Mouse (Mus musculus) MEL (cell line): ENCODE results near the gene Cd163. TPM values are rescaled to one million over a fixed set of nuclear protein-coding genes. Genes with fewer than 3 reads are reported as not detected.
A peak's percentile ranks its signal among the peaks of the same experiment; 100 is the strongest.

Experiments used
- DNase-seq: peaks from one replicate; pipeline ENCODE4 v3.0.0; 2011; ENCODE audit warnings: low read depth, low spot score
- H3K27ac ChIP-seq: 2 replicates; pipeline ENCODE4 v1.5.1; 2012; ENCODE audit warnings: low read depth, mild to moderate bottlenecking, control low read depth, low read length, moderate library complexity; ENCODE audit not compliant: control insufficient read depth
- H3K27me3 ChIP-seq, 2 experiments: fragments of 150-350 bp in 1 of 2; sonication (generic) in 1 of 2; 2 replicates each; pipeline ENCODE4 v1.6.1; 2012; ENCODE audit warnings: low read length in 2 of 2, mild to moderate bottlenecking in 2 of 2, improper control_type of control experiment in 1 of 2, moderate library complexity in 1 of 2; ENCODE audit not compliant: insufficient read depth in 2 of 2, control insufficient read depth in 1 of 2
- H3K36me3 ChIP-seq, 2 experiments: 2 replicates each; pipeline ENCODE4 v1.6.1; 2012 to 2014; ENCODE audit warnings: low read length in 2 of 2, improper control_type of control experiment in 1 of 2, inconsistent platforms in 1 of 2, mild to moderate bottlenecking in 1 of 2; ENCODE audit not compliant: insufficient read depth in 2 of 2, control insufficient read depth in 1 of 2
- H3K4me1 ChIP-seq, 2 experiments: fragments of 150-350 bp in 1 of 2; sonication (generic) in 1 of 2; 2 replicates each; pipeline ENCODE4 v1.6.1; 2012; ENCODE audit warnings: low read length in 2 of 2, improper control_type of control experiment in 1 of 2, mild to moderate bottlenecking in 1 of 2; ENCODE audit not compliant: insufficient read depth in 2 of 2, control insufficient read depth in 1 of 2
- H3K4me3 ChIP-seq, 2 experiments: fragments of 150-350 bp in 1 of 2; sonication (generic) in 1 of 2; 2 replicates each; pipeline ENCODE4 v1.5.1; 2012; ENCODE audit warnings: low read depth in 2 of 2, low read length in 2 of 2, mild to moderate bottlenecking in 2 of 2, moderate library complexity in 2 of 2, control low read depth in 1 of 2, improper control_type of control experiment in 1 of 2; ENCODE audit not compliant: control insufficient read depth in 1 of 2, insufficient read depth in 1 of 2
- H3K79me2 ChIP-seq: 2 replicates; pipeline ENCODE4 v1.6.1; 2012; ENCODE audit warnings: mild to moderate bottlenecking, low read length, moderate library complexity; ENCODE audit not compliant: control insufficient read depth, poor library complexity, insufficient read depth
- H3K9ac ChIP-seq: 2 replicates; pipeline ENCODE4 v1.6.1; 2012; ENCODE audit warnings: low read depth, mild to moderate bottlenecking, control low read depth, low read length, moderate library complexity; ENCODE audit not compliant: control insufficient read depth, poor library complexity, severe bottlenecking
- H3K9me3 ChIP-seq: fragments of 150-350 bp; sonication (generic); replicated peaks from 2 replicates; pipeline ENCODE4 v1.6.1; 2012; ENCODE audit warnings: mild to moderate bottlenecking, low read length, improper control_type of control experiment, moderate library complexity; ENCODE audit not compliant: insufficient read depth
- BHLHE40 ChIP-seq: IDR thresholded peaks from 2 replicates; pipeline ENCODE4 v1.6.1; 2012; ENCODE audit warnings: low read depth, mild to moderate bottlenecking, inconsistent platforms, low read length, improper control_type of control experiment, borderline replicate concordance
- CHD1 ChIP-seq: IDR thresholded peaks from 2 replicates; pipeline ENCODE4 v1.6.1; 2012; ENCODE audit warnings: low read depth, mild to moderate bottlenecking, inconsistent platforms, low read length, improper control_type of control experiment
- CHD2 ChIP-seq: IDR thresholded peaks from 2 replicates; pipeline ENCODE4 v1.6.1; 2011; ENCODE audit warnings: low read length, improper control_type of control experiment
- CTCF ChIP-seq, 3 experiments: IDR thresholded peaks in 2 of 3; conservative IDR thresholded peaks in 1 of 3; 2 replicates each; pipeline ENCODE4 v1.5.1; 2011 to 2012; ENCODE audit warnings: low read length in 3 of 3, low read depth in 2 of 3, mild to moderate bottlenecking in 2 of 3, improper control_type of control experiment in 1 of 3, inconsistent platforms in 1 of 3, mixed read lengths in 1 of 3, moderate library complexity in 1 of 3; ENCODE audit not compliant: control insufficient read depth in 1 of 3, insufficient read depth in 1 of 3, poor library complexity in 1 of 3, severe bottlenecking in 1 of 3
- E2F4 ChIP-seq: IDR thresholded peaks from 2 replicates; pipeline ENCODE4 v1.6.1; 2011; ENCODE audit warnings: low read depth, low read length, improper control_type of control experiment, borderline replicate concordance
- ELF1 ChIP-seq: IDR thresholded peaks from 2 replicates; pipeline ENCODE4 v1.6.1; 2014; ENCODE audit warnings: low read depth, mild to moderate bottlenecking, inconsistent platforms, low read length, improper control_type of control experiment, moderate library complexity
- EP300 ChIP-seq, 2 experiments: IDR thresholded peaks; 2 replicates each; pipeline ENCODE4 v1.6.1; 2011; ENCODE audit warnings: improper control_type of control experiment in 2 of 2, low read length in 2 of 2, low read depth in 1 of 2, mild to moderate bottlenecking in 1 of 2
- ETS1 ChIP-seq: IDR thresholded peaks from 2 replicates; pipeline ENCODE4 v1.6.1; 2012; ENCODE audit warnings: low read depth, mild to moderate bottlenecking, inconsistent platforms, low read length, improper control_type of control experiment, moderate library complexity
- GABPA ChIP-seq: IDR thresholded peaks from 2 replicates; pipeline ENCODE4 v1.6.1; 2012; ENCODE audit warnings: low read depth, mild to moderate bottlenecking, inconsistent platforms, low read length, improper control_type of control experiment, moderate library complexity
- GATA1 ChIP-seq: IDR thresholded peaks from 2 replicates; pipeline ENCODE4 v1.6.1; 2011; ENCODE audit warnings: low read depth, low read length, improper control_type of control experiment
- HCFC1 ChIP-seq: IDR thresholded peaks from 2 replicates; pipeline ENCODE4 v1.6.1; 2012; ENCODE audit warnings: low read depth, mild to moderate bottlenecking, inconsistent platforms, low read length, improper control_type of control experiment, moderate library complexity
- JUND ChIP-seq: IDR thresholded peaks from 2 replicates; pipeline ENCODE4 v1.6.1; 2011; ENCODE audit warnings: low read depth, mild to moderate bottlenecking, improper control_type of control experiment, low read length
- KAT2A ChIP-seq: conservative IDR thresholded peaks from 2 replicates; pipeline ENCODE4 v1.6.1; 2012; ENCODE audit warnings: low read depth, low read length, improper control_type of control experiment, inconsistent platforms
- MAFK ChIP-seq: IDR thresholded peaks from 2 replicates; pipeline ENCODE4 v1.6.1; 2011; ENCODE audit warnings: low read depth, mild to moderate bottlenecking, low read length, improper control_type of control experiment, borderline replicate concordance
- MAX ChIP-seq: IDR thresholded peaks from 2 replicates; pipeline ENCODE4 v1.6.1; 2011; ENCODE audit warnings: low read length, improper control_type of control experiment
- MAZ ChIP-seq: IDR thresholded peaks from 2 replicates; pipeline ENCODE4 v1.6.1; 2012; ENCODE audit warnings: low read depth, mild to moderate bottlenecking, inconsistent platforms, low read length, improper control_type of control experiment
- MEF2A ChIP-seq: IDR thresholded peaks from 2 replicates; pipeline ENCODE4 v1.6.1; 2014; ENCODE audit warnings: low read depth, mild to moderate bottlenecking, inconsistent platforms, low read length, improper control_type of control experiment; ENCODE audit not compliant: poor library complexity, insufficient replicate concordance, severe bottlenecking; ENCODE audit errors: extremely low read depth
- MXI1 ChIP-seq: IDR thresholded peaks from 2 replicates; pipeline ENCODE4 v1.6.1; 2011; ENCODE audit warnings: mild to moderate bottlenecking, low read depth, low read length, improper control_type of control experiment
- NELFE ChIP-seq: IDR thresholded peaks from 2 replicates; pipeline ENCODE4 v1.6.1; 2011; ENCODE audit warnings: low read depth, low read length, improper control_type of control experiment
- NRF1 ChIP-seq: IDR thresholded peaks from 2 replicates; pipeline ENCODE4 v1.6.1; 2014; ENCODE audit warnings: low read depth, mild to moderate bottlenecking, inconsistent platforms, low read length, improper control_type of control experiment, moderate library complexity; ENCODE audit not compliant: poor library complexity, insufficient read depth, severe bottlenecking
- POLR2A ChIP-seq, 2 experiments: IDR thresholded peaks; 2 replicates each; pipeline ENCODE4 v1.6.1; 2011 to 2012; ENCODE audit warnings: low read length in 2 of 2, mild to moderate bottlenecking in 2 of 2, control low read depth in 1 of 2, improper control_type of control experiment in 1 of 2, low read depth in 1 of 2, moderate library complexity in 1 of 2; ENCODE audit not compliant: control insufficient read depth in 1 of 2, insufficient read depth in 1 of 2, poor library complexity in 1 of 2
- POLR2AphosphoS2 ChIP-seq: IDR thresholded peaks from 2 replicates; pipeline ENCODE4 v1.6.1; 2011; ENCODE audit warnings: low read length, improper control_type of control experiment
- POLR2AphosphoS5 ChIP-seq: IDR thresholded peaks from 2 replicates; pipeline ENCODE4 v1.6.1; 2012; ENCODE audit warnings: low read depth, borderline replicate concordance, mild to moderate bottlenecking, inconsistent platforms, low read length, moderate library complexity, mixed read lengths
- RAD21 ChIP-seq: IDR thresholded peaks from 2 replicates; pipeline ENCODE4 v1.6.1; 2011; ENCODE audit warnings: mild to moderate bottlenecking, low read depth, low read length, improper control_type of control experiment
- RCOR1 ChIP-seq: IDR thresholded peaks from 2 replicates; pipeline ENCODE4 v1.6.1; 2012; ENCODE audit warnings: low read depth, mild to moderate bottlenecking, inconsistent platforms, low read length, improper control_type of control experiment
- SIN3A ChIP-seq: IDR thresholded peaks from 2 replicates; pipeline ENCODE4 v1.6.1; 2012; ENCODE audit warnings: low read length, improper control_type of control experiment, inconsistent platforms
- SMC3 ChIP-seq: IDR thresholded peaks from 2 replicates; pipeline ENCODE4 v1.6.1; 2011; ENCODE audit warnings: low read depth, low read length, improper control_type of control experiment
- TAL1 ChIP-seq: IDR thresholded peaks from 2 replicates; pipeline ENCODE4 v1.6.1; 2012; ENCODE audit warnings: mild to moderate bottlenecking, inconsistent platforms, low read length, moderate library complexity, mixed read lengths
- TCF12 ChIP-seq: IDR thresholded peaks from 2 replicates; pipeline ENCODE4 v1.6.1; 2014; ENCODE audit warnings: low read depth, mild to moderate bottlenecking, inconsistent platforms, low read length, improper control_type of control experiment, moderate library complexity
- USF1 ChIP-seq: IDR thresholded peaks from 2 replicates; pipeline ENCODE4 v1.6.1; 2014; ENCODE audit warnings: low read depth, mild to moderate bottlenecking, inconsistent platforms, low read length, improper control_type of control experiment, moderate library complexity
- ZC3H11A ChIP-seq: IDR thresholded peaks from 2 replicates; pipeline ENCODE4 v1.6.1; 2012; ENCODE audit warnings: low read depth, mild to moderate bottlenecking, inconsistent platforms, low read length, improper control_type of control experiment
- ZKSCAN1 ChIP-seq: IDR thresholded peaks from 2 replicates; pipeline ENCODE4 v1.6.1; 2012; ENCODE audit warnings: low read depth, mild to moderate bottlenecking, inconsistent platforms, low read length, improper control_type of control experiment, moderate library complexity
- ZMIZ1 ChIP-seq: IDR thresholded peaks from 2 replicates; pipeline ENCODE4 v1.6.1; 2012; ENCODE audit warnings: low read depth, mild to moderate bottlenecking, inconsistent platforms, low read length, improper control_type of control experiment, moderate library complexity
- ZNF384 ChIP-seq: IDR thresholded peaks from 2 replicates; pipeline ENCODE4 v1.6.1; 2012; ENCODE audit warnings: low read depth, mild to moderate bottlenecking, inconsistent platforms, low read length, improper control_type of control experiment
- polyA plus RNA-seq, 2 experiments: library from polyadenylated mRNA; stranded (reverse) in 1 of 2; unstranded in 1 of 2; fragments of >175 nt in 1 of 2; fragments of >200 nt in 1 of 2; gene quantifications; 2 replicates each; pipeline versions ENCODE4 v1.2.1 to v1.2.4; 2012; ENCODE audit warnings: low replicate concordance in 2 of 2, low read depth in 1 of 2; ENCODE audit not compliant: insufficient read length in 2 of 2, insufficient read depth in 1 of 2, missing spikeins in 1 of 2
- total RNA-seq: library from RNA; depleted of rRNA; stranded (reverse); fragments of 300-350 nt; gene quantifications from 2 replicates; pipeline ENCODE4 v1.2.3, GENCODE M21; 2012

Cd163 gene
- total and polyA plus RNA-seq, 3 experiments, result 0.58 to 0.81 TPM; not detected in 1

DNA sequence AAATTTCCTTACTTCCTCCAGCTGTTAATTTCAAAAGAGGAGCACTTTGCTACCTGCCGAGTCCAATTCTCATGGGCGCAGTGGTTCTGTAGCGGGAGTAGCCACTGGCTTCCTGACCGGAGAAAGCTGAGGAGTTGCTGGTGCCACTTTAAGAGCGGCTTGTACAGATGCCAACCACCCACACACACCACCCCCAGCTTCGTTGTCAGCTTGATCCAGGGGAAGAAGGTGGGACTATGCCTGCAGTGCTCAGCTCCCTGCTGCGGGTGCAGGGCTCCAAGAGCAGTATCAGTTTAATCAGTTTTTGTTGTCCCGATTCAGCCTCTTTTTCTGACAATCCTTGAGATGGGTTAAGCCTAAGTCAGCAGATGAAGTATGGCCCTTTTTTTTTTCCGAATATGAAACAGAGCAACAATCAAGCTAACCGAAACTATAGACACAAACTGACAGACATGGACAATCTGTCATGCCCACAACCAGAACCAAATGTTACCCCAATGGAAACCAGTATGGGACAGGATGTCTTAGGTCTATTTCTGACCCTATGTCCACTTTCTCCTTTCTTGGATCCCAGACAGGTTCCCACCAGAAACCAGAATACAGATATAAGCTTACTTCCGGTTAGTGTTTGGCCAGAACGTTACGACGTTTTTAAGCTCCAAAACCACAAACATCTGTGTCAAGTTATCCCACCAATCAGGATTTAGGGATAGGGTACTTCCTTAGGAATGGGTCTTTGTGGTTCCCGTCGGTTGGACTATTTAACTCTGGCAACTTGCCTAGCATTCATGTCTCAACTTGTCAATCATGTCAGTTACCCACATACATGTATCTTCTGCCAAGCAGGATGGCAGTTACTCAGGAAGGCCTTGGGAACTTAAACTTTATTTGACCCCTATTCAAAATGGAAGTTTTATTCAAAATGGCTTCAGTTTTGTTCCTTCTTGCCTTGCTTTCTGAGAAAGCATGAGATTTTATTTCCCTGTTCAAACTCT lies 17.3 kb downstream of the Cd163 start:
- H3K4me1 ChIP-seq, result peaks cover 5% of the 10 kb centered on the region in 2 experiments; a peak in 3 of 4 replicates
- H3K36me3 ChIP-seq, result peaks cover 0 to 4% of the 10 kb centered on the region in 2 experiments; a peak in 2 of 4 replicates
- H3K4me3 ChIP-seq, result peak overlapping the region; percentile 77 to 81
- peak overlapping the region; percentile 79 for H3K9ac ChIP-seq
- H3K27me3 ChIP-seq, result no peaks in the 10 kb centered on the region
- peak; percentile 87 for DNase-seq
- peaks cover 2% of the 10 kb centered on the region for H3K79me2 ChIP-seq
- H3K9me3 ChIP-seq, result no peaks in the 10 kb centered on the region
- peak overlapping the region; percentile 48 for H3K27ac ChIP-seq
- TF ChIP-seq ETS1 (peak; percentile 71), MEF2A (peak; percentile 4; the same call in 1 of the 2 replicates), MAZ (peak; percentile 66), SMC3 (no peak), RAD21 (no peak), CHD2 (no peak), EP300 (IDR thresholded peaks at IDR 0.05; ENCODE audit: low read depth in 1 of 2, low read length in 2 of 2) (peak; percentile 19 to 64; a peak in 3 of 4 replicates), MAFK (0 out of 2 replicates have a peak, but pooled peaks have one; percentile 8), SIN3A (peak; percentile 74), POLR2AphosphoS5 (no peak), ELF1 (peak; percentile 49; the same call in 1 of the 2 replicates), MAX (no peak; the same call in 1 of the 2 replicates), ZMIZ1 (peak; percentile 59; the same call in 1 of the 2 replicates), NRF1 (no peak), CHD1 (peak; percentile 54), POLR2AphosphoS2 (0 out of 2 replicates have a peak, but pooled peaks have one; percentile 62), USF1 (no peak), POLR2A (IDR thresholded peaks at IDR 0.05; ENCODE audit: control insufficient read depth in 1 of 2, insufficient read depth in 1 of 2, low read depth in 1 of 2, low read length in 2 of 2, poor library complexity in 1 of 2) (peak in 1 of 2 experiments; percentile 54; a peak in 1 of 4 replicates), RCOR1 (0 out of 2 replicates have a peak, but pooled peaks have one; percentile 58), TAL1 (no peak), GABPA (no peak), CTCF (IDR thresholded peaks at IDR 0.05 in 2 of 3, conservative IDR thresholded peaks at IDR 0.05 in 1 of 3; ENCODE audit: control insufficient read depth in 1 of 3, insufficient read depth in 1 of 3, low read depth in 2 of 3, low read length in 3 of 3, poor library complexity in 1 of 3, severe bottlenecking in 1 of 3) (no peak), KAT2A (no peak; the same call in 1 of the 2 replicates), MXI1 (peak; percentile 58), ZNF384 (no peak; the same call in 1 of the 2 replicates), HCFC1 (0 out of 2 replicates have a peak, but pooled peaks have one; percentile 37), ZKSCAN1 (no peak), ZC3H11A (no peak), TCF12 (peak; percentile 41; the same call in 1 of the 2 replicates), JUND (no peak), GATA1 (peak; percentile 23; the same call in 1 of the 2 replicates), NELFE (peak; percentile 60), BHLHE40 (no peak), E2F4 (no peak)
